Mouse (Mus musculus) heart, embryonic 15.5 days (tissue): ENCODE results near the gene Mat1a. TPM values are rescaled to one million over a fixed set of nuclear protein-coding genes. Genes with fewer than 3 reads are reported as not detected.

Experiments
- ATAC-seq: fragments of 200-750 bp; cut with Nextera tagmentation; replicated peaks from 2 replicates; pipeline ENCODE4 v1.8.0; 2017; ENCODE audit warnings: low read depth, moderate TSS enrichment; ENCODE audit not compliant: insufficient number of reproducible peaks, insufficient read depth, low FRiP score
- H3K27ac ChIP-seq: fragments of 300-500 bp; sonication (generic); 2 replicates; pipeline ENCODE4 v1.5.1; 2015; ENCODE audit warnings: mild to moderate bottlenecking, inconsistent platforms
- H3K27me3 ChIP-seq: fragments of 300-500 bp; sonication (generic); 2 replicates; pipeline ENCODE4 v1.6.1; 2015; ENCODE audit warnings: inconsistent platforms
- H3K36me3 ChIP-seq: fragments of 300-500 bp; sonication (generic); 2 replicates; pipeline ENCODE4 v1.6.1; 2015; ENCODE audit warnings: mild to moderate bottlenecking, inconsistent platforms
- H3K4me1 ChIP-seq: fragments of 300-500 bp; sonication (generic); replicated peaks from 2 replicates; pipeline ENCODE4 v1.6.1; 2015; ENCODE audit warnings: inconsistent platforms
- H3K4me2 ChIP-seq: fragments of 300-500 bp; sonication (generic); 2 replicates; pipeline ENCODE4 v1.6.1; 2015; ENCODE audit warnings: inconsistent platforms, mild to moderate bottlenecking, moderate library complexity
- H3K4me3 ChIP-seq: fragments of 300-500 bp; sonication (generic); 2 replicates; pipeline ENCODE4 v1.5.1; 2015; ENCODE audit warnings: mild to moderate bottlenecking, inconsistent platforms
- H3K9ac ChIP-seq: fragments of 300-500 bp; sonication (generic); 2 replicates; pipeline ENCODE4 v1.6.1; 2015; ENCODE audit warnings: mild to moderate bottlenecking, inconsistent platforms
- H3K9me3 ChIP-seq: fragments of 300-500 bp; sonication (generic); replicated peaks from 2 replicates; pipeline ENCODE4 v1.6.1; 2016; ENCODE audit warnings: inconsistent platforms
- WGBS: fragments of 180-500 bp; shearing (Covaris S2); methylation state at CpG from one replicate; pipeline ENCODE4 v1.1.7; 2015; ENCODE audit warnings: mixed read lengths; 5-methylcytosine and 5-hydroxymethylcytosine counted together
- polyA plus RNA-seq: library from polyadenylated mRNA; unstranded; fragments of >200 nt; fragmentation: Nextera tagmentation; extraction: Ambion mirVana; gene quantifications from 2 replicates; pipeline ENCODE4 v1.2.1, GENCODE M21; 2015

Gene Mat1a
- polyA plus RNA-seq = 0.45 and 0.67 TPM in 2 replicates

DNA sequence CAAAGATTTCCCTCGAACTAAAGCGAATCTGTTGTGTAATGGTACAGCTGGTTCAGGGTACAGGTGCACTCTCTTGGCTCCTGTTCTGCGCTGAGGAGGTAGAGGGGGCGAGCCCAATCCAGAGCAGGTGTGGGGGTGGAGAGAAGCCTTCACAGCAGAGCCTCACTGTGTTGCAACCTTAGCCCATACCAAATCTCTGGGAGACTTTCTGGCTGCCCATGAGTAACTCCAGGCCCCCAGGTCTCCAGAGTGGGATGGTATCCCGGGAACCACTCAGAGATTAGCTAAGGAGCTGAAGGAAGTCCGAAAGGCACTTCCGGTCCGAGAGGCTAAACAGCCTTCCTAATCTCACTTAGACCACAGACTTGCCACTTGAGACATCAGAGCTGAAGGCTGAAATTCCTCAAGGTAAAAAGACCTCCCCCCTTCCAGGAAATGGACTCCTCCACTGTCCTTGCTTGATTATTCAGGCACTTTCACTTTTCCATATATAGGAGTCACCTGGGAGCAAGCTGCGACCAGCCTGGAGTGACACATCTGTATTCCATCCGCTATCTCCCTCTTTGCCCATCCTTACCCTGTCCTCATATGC is at the start of gene Mat1a:
Mat1a (plus strand) TSS at position 183 of the 592 bp plus-strand sequence.
- 49% methylated on average over 10 of the region's 10 CpGs for WGBS
- no peak within 1 kb of the TSS for H3K27ac ChIP-seq
- H3K4me2 ChIP-seq = peak within 1 kb of the TSS; percentile 56
- no peak for ATAC-seq
- H3K27me3 ChIP-seq = no peaks in the 10 kb centered on the region
- H3K9me3 ChIP-seq = no peaks in the 10 kb centered on the region
- H3K4me1 ChIP-seq = no peaks in the 10 kb centered on the region
- H3K9ac ChIP-seq = no peak within 1 kb of the TSS
- no peaks in the 10 kb centered on the region for H3K36me3 ChIP-seq
- peak within 1 kb of the TSS; percentile 32 for H3K4me3 ChIP-seq

DNA sequence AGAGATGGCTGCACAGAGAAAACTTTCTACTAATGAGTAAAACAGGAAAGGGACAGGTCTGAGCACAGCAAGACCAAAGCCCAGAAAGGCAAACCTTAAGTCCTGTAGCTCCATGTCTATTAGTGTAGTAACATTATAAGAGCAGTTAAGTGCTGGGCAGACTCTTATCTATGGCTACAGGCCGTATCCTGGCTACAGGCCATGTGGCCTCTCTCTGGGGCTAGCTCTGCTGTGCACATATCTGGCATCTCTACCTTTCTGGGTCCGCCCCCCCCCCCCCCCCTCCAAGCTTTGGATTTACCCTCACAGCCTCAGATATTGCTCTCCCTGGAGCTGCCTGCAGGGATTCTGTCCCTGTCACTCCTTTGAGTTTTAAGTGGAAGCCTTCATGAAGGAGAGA is 39.7 kb upstream of the Mat1a start:
- WGBS = 3% methylated on average over 2 of the region's 2 CpGs
- Histone ChIP-seq H3K4me1 (peaks cover 6% of the 10 kb centered on the region; the same call in 1 of the 2 replicates), H3K27ac (no peak overlapping the region), H3K9ac (no peak overlapping the region), H3K4me2 (no peak overlapping the region), H3K36me3 (no peaks in the 10 kb centered on the region), H3K27me3 (no peaks in the 10 kb centered on the region), H3K4me3 (no peak overlapping the region), H3K9me3 (no peaks in the 10 kb centered on the region)
- peak; percentile 74; the same call in 1 of the 2 replicates for ATAC-seq

DNA sequence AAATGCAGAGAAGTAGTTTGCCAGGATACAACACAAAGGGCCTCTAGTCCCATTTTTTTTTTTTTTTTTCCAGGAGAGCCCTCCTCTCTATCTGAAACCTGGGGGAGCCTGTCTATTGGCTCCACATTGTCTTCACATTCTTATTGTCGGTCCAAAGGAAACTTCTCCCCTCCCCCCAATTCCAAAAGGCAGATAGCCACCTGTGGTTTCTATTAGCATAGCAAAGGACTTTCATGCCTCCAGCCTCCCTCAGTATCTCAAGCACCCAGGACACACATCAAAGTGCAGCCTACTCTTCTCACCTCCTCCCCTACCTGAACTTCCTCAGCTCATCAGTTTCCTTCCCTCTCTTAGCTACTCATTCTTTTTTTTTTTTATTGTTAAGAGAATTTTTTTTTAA is 38.4 kb upstream of the Mat1a start:
- 19% methylated on average over 1 of the region's 1 CpGs for WGBS
- H3K9me3 ChIP-seq = no peaks in the 10 kb centered on the region
- no peak overlapping the region for H3K9ac ChIP-seq
- H3K4me1 ChIP-seq = peaks cover 6% of the 10 kb centered on the region; the same call in 1 of the 2 replicates
- no peak for ATAC-seq
- no peaks in the 10 kb centered on the region for H3K36me3 ChIP-seq
- no peaks in the 10 kb centered on the region for H3K27me3 ChIP-seq
- no peak overlapping the region for H3K4me2 ChIP-seq
- H3K27ac ChIP-seq = no peak overlapping the region
- H3K4me3 ChIP-seq = no peak overlapping the region

DNA sequence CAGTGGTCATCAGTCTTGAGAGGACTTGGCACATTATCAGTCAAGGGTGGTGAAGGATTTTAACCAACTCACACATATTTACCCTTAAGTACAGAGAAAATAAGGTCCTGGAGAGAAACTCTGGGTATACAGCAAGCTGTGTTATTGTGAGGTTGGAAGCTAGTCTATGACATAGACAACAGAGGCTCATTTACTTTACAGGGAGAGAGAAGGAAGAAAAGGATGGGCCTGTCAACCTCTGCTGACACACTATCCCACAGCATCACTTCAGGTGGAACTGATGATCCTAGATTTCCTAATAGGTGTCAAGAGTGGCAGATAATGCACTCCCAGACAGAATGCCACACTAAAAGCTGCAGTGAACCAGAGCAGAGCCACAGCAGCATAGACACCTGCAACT is 35.7 kb upstream of the Mat1a start, which contains the start of gene Dydc2:
Dydc2 (minus strand) TSS at position 101 of the 400 bp plus-strand sequence.
- no peaks in the 10 kb centered on the region for H3K9me3 ChIP-seq
- H3K4me3 ChIP-seq = no peak within 1 kb of the TSS
- no peaks in the 10 kb centered on the region for H3K36me3 ChIP-seq
- no peaks in the 10 kb centered on the region for H3K27me3 ChIP-seq
- H3K27ac ChIP-seq = no peak within 1 kb of the TSS
- H3K4me2 ChIP-seq = no peak within 1 kb of the TSS
- no peak within 1 kb of the TSS for H3K9ac ChIP-seq
- peaks cover 14% of the 10 kb centered on the region; the same call in 1 of the 2 replicates for H3K4me1 ChIP-seq
- no peak for ATAC-seq

DNA sequence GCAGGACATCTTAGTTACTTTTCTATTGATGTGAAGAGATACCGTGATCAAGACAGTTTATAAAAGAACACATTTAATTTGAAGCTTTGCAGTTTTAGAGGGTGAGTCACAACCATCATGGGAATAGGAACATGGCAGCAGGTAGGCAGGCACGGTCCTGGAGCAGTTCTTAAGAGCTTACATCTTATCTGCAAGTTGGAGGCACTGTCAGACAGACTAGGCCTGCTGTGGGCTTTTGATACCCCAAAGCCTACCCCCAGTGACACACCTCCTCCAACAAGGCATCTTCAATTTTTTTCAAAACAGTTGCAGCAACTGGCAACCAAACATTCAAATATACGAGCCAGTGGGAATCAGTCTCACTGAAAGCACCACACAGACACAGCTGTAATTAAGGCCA is 34.5 kb upstream of the Mat1a start:
- Histone ChIP-seq H3K4me2 (no peak overlapping the region), H3K27ac (no peak overlapping the region), H3K36me3 (no peaks in the 10 kb centered on the region), H3K9ac (no peak overlapping the region), H3K4me1 (peaks cover 9% of the 10 kb centered on the region; the same call in 1 of the 2 replicates), H3K4me3 (no peak overlapping the region), H3K27me3 (no peaks in the 10 kb centered on the region), H3K9me3 (no peaks in the 10 kb centered on the region)
- 64% methylated on average over 3 of the region's 3 CpGs for WGBS
- no peak for ATAC-seq

DNA sequence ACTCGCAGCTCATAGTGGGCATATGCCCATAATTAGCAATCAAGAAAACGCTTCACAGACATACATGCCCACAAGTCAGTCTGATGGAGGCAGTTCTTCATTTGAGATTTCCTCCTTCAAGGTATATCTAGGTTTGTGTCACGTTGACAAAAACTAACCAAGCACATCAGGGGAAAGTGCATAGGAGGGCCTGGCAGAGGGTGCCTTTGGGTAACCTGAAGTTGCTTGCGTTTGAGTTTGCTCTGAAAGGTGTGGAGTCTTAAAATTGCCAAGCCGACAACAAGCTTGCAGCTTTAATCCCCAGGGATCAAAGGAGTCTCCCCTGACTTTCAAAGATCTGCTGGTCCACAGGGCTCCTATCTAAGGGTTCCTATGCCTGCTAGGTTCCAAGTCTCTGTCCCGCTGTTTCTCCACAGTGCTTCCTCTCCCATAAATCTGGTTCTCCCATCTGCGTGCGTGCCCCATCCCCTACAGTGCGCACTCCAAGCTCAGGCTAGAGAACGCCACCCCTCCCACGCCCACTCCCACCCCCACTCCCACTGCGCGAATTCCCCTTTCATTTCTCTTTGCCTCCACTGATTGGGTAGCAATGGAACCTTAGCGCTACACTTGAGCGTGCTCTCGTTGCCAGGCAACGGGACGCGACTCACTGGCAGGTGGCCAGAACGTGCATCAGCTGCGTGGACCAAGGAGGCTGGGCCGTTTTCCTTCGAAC is 32.4 kb upstream of the Mat1a start, which contains the start of gene Dydc1:
Dydc1 (plus strand) TSS at position 683 of the 715 bp plus-strand sequence.
- peak; percentile 47; the same call in 1 of the 2 replicates for ATAC-seq
- WGBS = 14% methylated on average over 23 of the region's 23 CpGs
- Histone ChIP-seq H3K9ac (peak within 1 kb of the TSS; percentile 1; the same call in 1 of the 2 replicates), H3K9me3 (no peaks in the 10 kb centered on the region), H3K4me2 (peak within 1 kb of the TSS; percentile 71), H3K27ac (no peak within 1 kb of the TSS), H3K27me3 (no peaks in the 10 kb centered on the region), H3K4me1 (peaks cover 8% of the 10 kb centered on the region; the same call in 1 of the 2 replicates), H3K36me3 (no peaks in the 10 kb centered on the region), H3K4me3 (peak within 1 kb of the TSS; percentile 47)

DNA sequence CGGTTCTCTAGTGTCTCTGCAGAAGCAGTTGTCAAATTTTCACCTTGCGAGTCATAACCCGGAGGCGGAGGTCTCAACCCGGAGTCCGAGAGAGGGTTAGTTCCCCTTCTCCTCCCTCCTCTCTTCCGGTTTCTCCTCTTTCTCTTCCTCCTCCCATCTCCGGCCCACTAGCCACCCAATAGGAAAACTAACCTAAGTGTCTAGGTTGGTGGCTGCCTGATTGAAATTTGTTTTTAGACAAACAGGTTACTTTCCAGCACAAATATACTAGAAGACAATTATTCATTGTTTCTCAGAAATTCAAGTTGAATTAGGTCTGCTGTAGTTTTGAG is 31.9 kb upstream of the Mat1a start:
- no peaks in the 10 kb centered on the region for H3K36me3 ChIP-seq
- 2% methylated on average over 8 of the region's 8 CpGs for WGBS
- no peaks in the 10 kb centered on the region for H3K9me3 ChIP-seq
- peak overlapping the region; percentile 71 for H3K4me2 ChIP-seq
- no peak for ATAC-seq
- peak overlapping the region; percentile 1; the same call in 1 of the 2 replicates for H3K9ac ChIP-seq
- peaks cover 8% of the 10 kb centered on the region; the same call in 1 of the 2 replicates for H3K4me1 ChIP-seq
- peak overlapping the region; percentile 47 for H3K4me3 ChIP-seq
- no peak overlapping the region for H3K27ac ChIP-seq
- H3K27me3 ChIP-seq = no peaks in the 10 kb centered on the region

DNA sequence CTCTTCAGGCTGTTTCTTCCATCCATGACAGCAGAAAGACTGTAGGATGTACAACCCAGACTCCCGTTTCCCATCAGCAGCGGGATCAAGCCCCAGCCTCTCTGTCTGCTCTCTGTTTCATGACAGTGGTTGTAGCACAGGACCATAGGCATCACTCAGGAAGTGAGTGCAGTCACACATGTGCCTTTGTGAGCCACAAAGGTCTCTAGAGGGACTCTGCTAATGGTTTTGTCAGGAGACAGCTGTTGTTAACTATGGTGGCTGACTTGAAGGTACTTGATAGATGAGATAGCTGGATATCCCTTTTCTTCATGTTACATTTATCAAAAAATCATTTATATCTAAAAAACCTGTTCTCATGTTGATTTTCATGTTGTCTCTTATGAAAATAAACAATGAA is 22.4 kb upstream of the Mat1a start:
- H3K4me2 ChIP-seq = no peak overlapping the region
- H3K27ac ChIP-seq = no peak overlapping the region
- H3K36me3 ChIP-seq = no peaks in the 10 kb centered on the region
- H3K4me1 ChIP-seq = 0 out of 2 replicates have a peak, but pooled peaks cover 2% of the 10 kb centered on the region
- H3K4me3 ChIP-seq = no peak overlapping the region
- no peak for ATAC-seq
- H3K27me3 ChIP-seq = no peaks in the 10 kb centered on the region
- no peaks in the 10 kb centered on the region for H3K9me3 ChIP-seq
- no peak overlapping the region for H3K9ac ChIP-seq
- 75% methylated on average over 2 of the region's 2 CpGs for WGBS

DNA sequence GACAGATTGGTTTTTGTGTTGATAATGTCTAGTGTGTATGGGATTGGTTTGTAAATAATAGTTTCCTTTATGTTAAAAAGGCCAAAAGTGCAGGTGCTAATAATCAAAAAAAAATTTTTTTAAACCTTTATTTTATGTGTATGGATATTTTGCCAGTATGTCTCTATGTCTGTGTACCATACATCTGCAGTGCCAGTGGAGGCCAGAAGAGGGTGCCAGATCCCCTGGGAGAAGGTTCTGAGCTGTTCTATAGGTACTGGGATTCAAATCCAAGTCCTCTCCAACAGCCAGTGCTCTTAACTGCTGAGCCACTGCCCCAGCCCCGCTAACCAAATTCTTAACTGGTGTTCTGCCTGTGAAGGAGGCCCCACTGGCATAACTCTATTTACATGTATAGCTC is 17.3 kb upstream of the Mat1a start:
- no peaks in the 10 kb centered on the region for H3K36me3 ChIP-seq
- H3K4me1 ChIP-seq = no peaks in the 10 kb centered on the region
- no peak overlapping the region for H3K4me3 ChIP-seq
- ATAC-seq = no peak
- no peak overlapping the region for H3K27ac ChIP-seq
- H3K27me3 ChIP-seq = no peaks in the 10 kb centered on the region
- 70% methylated on average over 1 of the region's 1 CpGs for WGBS
- H3K9ac ChIP-seq = no peak overlapping the region
- H3K4me2 ChIP-seq = no peak overlapping the region
- H3K9me3 ChIP-seq = no peaks in the 10 kb centered on the region

DNA sequence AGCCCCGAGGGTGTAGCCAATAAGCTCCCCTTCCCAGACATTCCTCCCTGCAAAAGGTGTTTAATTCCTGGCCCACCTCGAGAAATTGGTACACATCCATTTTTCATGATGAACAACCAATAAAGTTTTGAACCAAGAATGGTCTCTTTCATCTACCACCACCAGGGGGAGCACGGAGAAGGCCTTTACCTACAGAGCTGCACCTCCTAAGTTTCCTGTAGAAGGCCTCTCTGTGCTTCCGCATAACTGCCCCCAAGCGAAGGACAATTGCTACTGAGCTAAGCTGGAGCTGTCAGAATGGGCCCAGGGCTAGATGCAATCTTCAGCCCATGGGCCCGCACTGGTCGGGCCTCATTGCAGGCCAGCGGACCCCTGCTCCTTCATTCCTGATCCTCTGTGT is 14.1 kb upstream of the Mat1a start:
- Histone ChIP-seq H3K4me3 (no peak overlapping the region), H3K4me1 (no peaks in the 10 kb centered on the region), H3K9me3 (no peaks in the 10 kb centered on the region), H3K4me2 (no peak overlapping the region), H3K27me3 (0 out of 2 replicates have a peak, but pooled peaks cover 3% of the 10 kb centered on the region), H3K9ac (no peak overlapping the region), H3K27ac (no peak overlapping the region), H3K36me3 (no peaks in the 10 kb centered on the region)
- ATAC-seq = no peak
- WGBS = 37% methylated on average over 8 of the region's 8 CpGs

DNA sequence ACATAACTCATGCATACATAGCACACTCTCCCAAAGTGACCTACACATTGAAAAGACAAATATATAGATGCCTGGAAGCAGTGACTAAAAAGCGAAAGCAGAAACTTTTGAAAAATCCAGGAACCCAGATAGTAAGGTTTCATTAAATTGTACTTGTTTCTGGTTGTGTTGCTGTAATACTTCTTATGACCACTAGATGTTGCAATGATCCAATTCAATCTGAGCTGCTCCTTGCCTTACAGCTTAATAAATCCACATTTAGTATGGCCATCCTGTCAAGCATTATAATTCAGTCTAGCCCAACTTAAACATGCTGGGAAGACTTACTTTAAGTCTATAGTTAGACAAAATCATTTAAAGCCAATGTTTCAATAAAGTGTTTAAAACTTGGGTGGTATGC is 10.7 kb upstream of the Mat1a start:
- Histone ChIP-seq H3K4me1 (no peaks in the 10 kb centered on the region), H3K4me3 (no peak overlapping the region), H3K27me3 (0 out of 2 replicates have a peak, but pooled peaks cover 3% of the 10 kb centered on the region), H3K27ac (no peak overlapping the region), H3K9me3 (no peaks in the 10 kb centered on the region), H3K36me3 (no peaks in the 10 kb centered on the region), H3K4me2 (no peak overlapping the region), H3K9ac (no peak overlapping the region)
- no peak for ATAC-seq
- 30% methylated on average over 1 of the region's 1 CpGs for WGBS
